Mouse (Mus musculus): Measurements from ENCODE around the gene Amigo1.

The Amigo1 gene

DNA sequence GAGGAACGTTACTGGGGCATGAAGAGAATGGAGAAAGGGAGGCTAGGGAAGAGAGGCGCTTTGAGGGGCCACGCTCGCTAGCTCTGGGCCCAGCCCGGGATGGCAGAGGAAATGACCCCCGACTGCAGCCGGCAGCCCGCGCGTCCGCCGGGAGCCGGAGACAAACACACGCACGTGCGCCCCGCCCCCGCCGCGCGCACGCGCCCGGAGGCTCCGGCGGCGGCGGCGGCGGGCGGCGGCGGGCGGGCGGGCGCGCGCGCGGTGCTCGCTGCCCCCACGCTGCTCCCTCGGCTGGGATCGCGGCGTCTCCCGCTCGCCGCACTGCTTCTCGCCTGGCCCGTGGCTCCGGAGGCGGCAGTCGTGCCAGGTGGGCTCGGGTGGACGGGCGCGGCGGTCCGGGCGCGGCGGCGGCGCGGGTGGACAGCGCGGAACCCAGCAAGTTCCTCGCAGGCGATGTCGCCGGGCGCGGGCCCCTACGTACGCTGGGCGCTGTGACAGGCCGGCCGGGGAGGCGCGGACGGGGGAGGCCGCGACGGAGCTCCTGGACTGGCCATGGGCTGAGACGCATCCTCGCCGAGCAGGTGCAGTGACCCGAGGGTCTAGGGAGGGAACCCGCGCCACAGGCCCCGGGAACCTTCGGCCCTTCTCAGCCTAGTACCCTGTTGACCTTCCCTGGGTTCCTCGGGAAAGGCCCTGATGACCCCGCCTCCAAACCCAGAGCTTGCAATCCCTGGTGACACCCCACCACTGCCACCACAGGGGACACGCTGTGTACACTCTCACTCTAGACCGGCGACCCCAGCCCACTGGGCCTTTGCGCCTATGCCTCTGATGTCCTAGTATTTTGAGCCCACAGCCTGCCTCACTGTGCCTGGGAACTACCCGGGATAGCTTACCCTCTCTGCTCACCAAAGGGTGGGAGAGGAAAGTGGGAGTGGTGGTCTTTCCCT, at the start of gene Amigo1:
Gene Amigo1 (plus strand): TSS at position 238 of the 950 bp plus-strand sequence.
- peak; percentile 61 for DNase-seq (ENCODE audit: low read depth)

DNA sequence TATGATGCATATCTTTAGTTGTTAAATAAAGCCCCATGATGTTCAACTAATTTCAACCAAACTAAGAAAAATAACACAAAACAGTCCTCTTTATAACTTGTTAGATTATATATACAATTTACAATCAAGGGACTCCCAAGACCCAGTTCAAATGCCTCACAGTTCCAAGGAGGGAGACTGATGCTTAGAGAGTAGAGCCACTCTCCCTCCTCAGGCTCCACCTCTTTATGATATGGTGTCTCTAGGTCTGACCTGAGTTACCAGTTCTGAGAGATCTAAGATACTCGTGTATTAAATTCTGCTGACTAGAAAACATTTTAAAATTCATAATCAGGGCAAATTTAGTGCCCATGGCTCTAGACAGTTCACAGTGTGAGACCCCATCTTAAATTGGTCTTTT, 47.0 kb upstream of the Amigo1 start:
- DNase-seq (ENCODE audit: low read depth): no peak

DNA sequence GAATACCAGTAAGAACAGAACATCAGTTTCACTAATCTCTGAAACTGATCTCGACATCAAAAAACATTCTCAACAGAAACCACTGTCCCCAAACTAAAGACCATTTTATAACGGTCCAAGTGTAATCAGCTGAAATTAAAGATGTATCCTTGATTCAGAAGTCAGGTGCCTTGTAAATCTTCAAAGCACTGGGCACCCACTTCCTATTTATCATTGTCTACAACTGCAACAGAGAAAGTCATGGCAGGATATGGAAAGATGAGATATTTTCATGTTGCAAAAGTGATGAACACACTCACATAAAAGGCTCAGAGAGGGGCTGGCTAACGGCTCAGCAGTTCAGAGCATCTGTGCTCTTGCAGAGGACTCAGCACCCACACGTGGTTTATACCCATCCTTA, 45.3 kb upstream of the Amigo1 start:
- DNase-seq (ENCODE audit: low read depth): peak; percentile 51

DNA sequence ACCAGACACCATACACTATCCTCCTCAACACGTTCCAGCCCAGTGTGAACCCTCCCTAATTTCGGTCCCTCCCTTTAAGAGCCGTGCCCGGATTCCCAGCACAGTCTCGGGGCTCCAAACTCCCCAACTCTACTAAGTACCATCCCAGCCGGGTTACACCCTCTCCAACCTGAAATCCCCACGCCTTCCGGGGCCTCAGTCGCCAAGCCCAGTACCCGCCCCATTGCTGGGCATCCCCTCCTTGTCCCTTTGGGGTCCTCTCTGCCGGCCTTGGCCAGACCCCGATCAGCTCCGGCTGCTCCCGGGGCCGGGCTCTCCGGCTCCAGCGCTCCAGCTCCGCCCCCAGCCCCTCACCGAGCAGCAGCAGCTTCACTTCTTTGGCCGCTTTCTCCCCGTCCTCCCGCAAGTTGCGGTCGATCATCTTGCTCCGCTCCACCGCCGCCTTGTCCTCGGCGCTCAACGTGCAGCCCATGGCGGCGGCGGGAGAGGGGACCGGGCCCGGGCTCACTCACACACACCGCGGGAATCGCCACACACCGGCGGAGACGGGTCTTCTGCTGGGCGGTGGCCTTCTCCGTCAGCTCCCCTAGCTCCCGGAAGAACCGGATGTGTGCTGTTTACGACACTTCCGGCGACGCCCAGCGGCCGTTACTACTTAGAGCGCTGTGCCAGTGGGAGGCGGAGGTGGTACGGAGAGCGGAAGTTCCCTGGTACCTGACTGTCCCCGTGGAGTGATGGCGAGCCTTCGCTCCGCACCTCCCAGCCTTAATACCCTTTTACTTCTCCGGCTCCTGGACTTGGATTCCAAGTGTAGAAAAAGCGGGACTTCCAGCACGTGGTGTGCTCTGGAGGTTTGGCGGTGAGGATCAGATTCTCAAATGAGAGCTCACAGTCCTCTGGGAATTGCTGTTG, 40.3 kb upstream of the Amigo1 start, which contains the start of gene Gnai3:
Gene Gnai3 (minus strand): TSS at position 613 of the 912 bp plus-strand sequence.
- DNase-seq (ENCODE audit: low read depth): peak; percentile 95

DNA sequence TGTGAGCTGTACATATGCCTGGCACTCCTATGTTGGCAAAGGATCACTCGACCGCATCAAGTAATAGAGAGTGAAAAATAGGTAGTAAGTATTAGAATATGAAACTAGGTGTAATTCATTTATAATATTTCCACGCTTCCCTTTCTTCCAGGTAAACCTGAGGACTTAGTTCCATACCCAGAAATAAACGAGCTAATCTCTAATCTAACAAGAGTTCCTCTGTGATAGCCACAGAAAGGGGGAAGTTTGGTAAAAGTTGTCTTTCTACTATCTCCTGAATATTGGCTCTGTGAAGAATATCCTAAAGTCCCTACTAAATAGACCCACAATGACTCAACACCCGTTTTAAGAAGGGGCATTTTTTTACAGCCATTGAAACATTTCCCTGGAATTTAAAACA, 39.5 kb upstream of the Amigo1 start:
- DNase-seq (ENCODE audit: low read depth): no peak

- DNase-seq (ENCODE audit: low read depth): peak; percentile 95
Measured at GRCm38 (mm10) chr3:108147386-108148235, 38.5 kb upstream of the Amigo1 start.

GRCm38 (mm10) chr3:108152290-108152689, 33.8 kb upstream of the Amigo1 start:
- DNase-seq (ENCODE audit: low read depth): no peak

DNA sequence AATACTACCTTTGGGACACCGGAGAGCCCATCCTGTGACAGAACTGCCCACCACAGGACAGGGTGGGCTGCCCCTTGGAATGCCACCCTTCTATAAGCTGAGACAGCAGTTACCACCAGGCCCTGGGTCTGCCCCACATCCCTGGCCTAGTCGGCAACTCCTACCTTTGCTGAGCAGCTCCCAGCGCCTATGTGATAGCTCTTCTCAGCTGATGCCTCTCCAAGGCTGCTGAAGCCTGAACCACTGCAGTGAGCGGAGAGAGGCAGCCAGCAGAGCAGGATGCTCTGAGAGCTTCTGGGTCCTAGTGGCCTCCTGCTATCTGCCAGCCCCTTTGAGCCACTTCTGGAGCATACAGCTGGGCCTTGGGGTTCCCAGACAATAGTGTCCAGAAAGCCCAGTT, 31.5 kb upstream of the Amigo1 start, which contains the start of gene Gpr61:
Gene Gpr61 (minus strand): TSS at position 227 of the 400 bp plus-strand sequence.
- no peak for DNase-seq (ENCODE audit: low read depth)

GRCm38 (mm10) chr3:108158383-108159037, 27.6 kb upstream of the Amigo1 start:
- no peak for DNase-seq (ENCODE audit: low read depth)

DNA sequence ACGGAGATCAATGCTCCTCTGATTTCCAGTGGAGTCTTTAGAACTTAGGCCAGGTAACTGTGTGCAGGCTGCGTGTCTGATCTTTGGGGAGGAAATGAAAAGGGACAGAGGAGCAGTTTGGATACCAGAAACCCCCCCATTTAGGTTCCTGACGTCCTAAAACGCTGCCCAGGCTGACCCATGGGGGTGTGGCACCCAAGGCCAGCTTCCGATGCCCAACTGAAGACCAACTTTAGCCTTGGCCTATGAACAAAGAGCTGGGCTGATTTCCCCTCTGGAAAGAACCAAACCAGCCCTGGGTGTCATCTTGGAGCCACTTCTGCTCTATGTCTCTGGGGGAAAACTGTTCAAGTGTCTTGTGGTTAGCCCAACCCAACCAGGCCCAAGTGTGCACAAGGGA, 22.0 kb upstream of the Amigo1 start:
- no peak for DNase-seq (ENCODE audit: low read depth)

GRCm38 (mm10) chr3:108164807-108165206, 21.3 kb upstream of the Amigo1 start:
- DNase-seq (ENCODE audit: low read depth): peak; percentile 84

GRCm38 (mm10) chr3:108165532-108166315, 20.4 kb upstream of the Amigo1 start:
- no peak for DNase-seq (ENCODE audit: low read depth)

GRCm38 (mm10) chr3:108166486-108167211, 19.5 kb upstream of the Amigo1 start:
- DNase-seq (ENCODE audit: low read depth): no peak

DNA sequence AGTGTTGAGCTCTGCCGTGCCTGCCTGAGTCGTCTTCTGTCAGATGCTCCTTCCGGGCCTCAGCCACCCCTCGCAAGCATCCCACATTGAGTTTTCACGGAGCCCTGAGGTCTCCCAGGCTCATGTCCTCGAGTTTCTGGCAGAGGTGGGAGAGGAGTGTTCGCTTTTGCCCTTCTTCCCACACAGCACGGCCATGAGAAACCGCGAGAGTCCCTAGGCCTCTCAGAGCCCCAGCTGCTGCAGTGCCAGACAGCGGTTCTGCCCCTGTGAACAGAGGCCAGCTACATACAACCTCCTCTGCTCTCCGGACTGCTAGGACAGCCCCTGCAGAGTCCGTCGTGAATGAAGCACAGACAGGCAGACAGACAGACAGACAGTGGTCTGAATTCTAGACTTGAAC, 18.6 kb upstream of the Amigo1 start:
- no peak for DNase-seq (ENCODE audit: low read depth)

GRCm38 (mm10) chr3:108169199-108169598, 16.9 kb upstream of the Amigo1 start:
- DNase-seq (ENCODE audit: low read depth): no peak

DNA sequence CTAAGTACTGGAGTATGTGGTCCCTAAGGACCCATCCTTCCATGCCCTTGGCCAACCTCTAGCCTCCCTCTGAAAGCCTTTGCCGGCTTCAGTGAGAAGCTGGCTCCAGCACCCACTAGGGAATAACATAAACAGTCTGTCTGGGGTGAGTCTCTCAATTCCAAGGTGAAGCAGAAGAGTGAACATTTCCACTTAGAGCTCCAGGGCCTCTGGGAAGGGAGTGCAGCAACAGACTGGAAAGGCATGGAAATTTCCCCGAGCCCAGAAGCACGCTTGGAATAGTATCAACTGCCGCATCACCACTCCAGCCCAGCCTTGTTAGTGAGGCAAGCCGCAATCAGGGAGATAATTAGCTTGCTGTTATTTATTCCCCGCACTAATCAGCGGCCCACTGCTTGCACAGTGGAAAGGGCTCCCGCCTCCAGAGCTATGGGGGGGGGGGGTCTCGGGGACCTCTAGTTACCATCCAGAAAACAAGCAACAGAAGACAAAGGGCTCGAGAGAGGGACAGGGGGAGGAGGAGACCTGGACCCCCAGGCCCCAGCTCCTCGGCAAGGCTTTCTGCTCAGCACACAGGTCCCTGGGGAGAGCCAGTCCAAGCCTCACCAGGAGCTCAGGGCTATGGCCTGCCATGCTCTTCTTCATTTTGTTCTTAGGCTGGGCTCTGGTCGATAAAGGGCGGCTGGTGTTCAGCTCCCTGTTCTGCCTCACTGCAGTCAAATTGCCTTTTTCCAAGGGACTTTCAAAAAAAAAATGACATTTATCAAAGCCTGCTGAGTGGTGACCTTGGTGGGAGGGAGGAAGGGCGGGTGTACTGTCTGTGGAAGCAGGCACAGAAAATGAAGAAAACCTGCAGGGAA, 11.2 kb upstream of the Amigo1 start:
- DNase-seq (ENCODE audit: low read depth): no peak

- no peak for DNase-seq (ENCODE audit: low read depth)
Measured at GRCm38 (mm10) chr3:108178756-108179715, 7.1 kb upstream of the Amigo1 start.

All from naive thymus-derived CD4-positive, alpha-beta T cell, adult 2 months (primary cell).